Mouse (Mus musculus): ENCODE data around the gene Trp63. TPM values are rescaled to one million over a fixed set of nuclear protein-coding genes. Genes with fewer than 3 reads are reported as not detected.

Trp63 gene
- polyA plus RNA-seq, 1 experiment from 2014 or later = 0.15 TPM

DNA sequence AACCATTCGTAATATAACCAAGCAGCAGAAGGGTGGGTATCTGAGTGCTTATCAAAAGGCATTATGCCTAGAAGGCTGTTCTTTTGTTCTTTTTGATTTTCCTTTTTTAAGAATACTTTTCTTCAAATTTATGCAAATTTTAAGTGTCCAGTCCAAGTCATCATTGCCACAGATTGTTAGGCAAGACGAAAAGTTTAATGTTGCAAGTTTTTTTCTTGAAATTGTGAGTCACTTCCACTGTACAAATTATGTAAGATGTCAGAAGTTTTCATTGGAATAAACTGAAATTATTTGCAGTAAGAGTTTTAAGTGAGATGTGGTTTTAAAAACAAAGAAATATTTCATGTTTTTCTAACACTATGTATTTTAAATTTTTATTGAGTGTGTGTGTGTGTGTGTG is 100.7 kb downstream of the Trp63 start:
- Histone ChIP-seq H3K4me1 (replicated peaks) (no peaks in the 10 kb centered on the region), H3K27ac (no peak overlapping the region), H3K4me3 (replicated peaks) (no peak overlapping the region), H3K9me3 (replicated peaks) (no peaks in the 10 kb centered on the region), H3K27me3 (no peaks in the 10 kb centered on the region), H3K36me3 (no peaks in the 10 kb centered on the region), H3K9ac (no peak overlapping the region), H3K4me2 (no peak overlapping the region)
- 54% methylated on average over 2 of the region's 2 CpGs for WGBS (ENCODE audit: insufficient replicate concordance)
- no peak for ATAC-seq (ENCODE audit: low read depth)
- no peak for DNase-seq

DNA sequence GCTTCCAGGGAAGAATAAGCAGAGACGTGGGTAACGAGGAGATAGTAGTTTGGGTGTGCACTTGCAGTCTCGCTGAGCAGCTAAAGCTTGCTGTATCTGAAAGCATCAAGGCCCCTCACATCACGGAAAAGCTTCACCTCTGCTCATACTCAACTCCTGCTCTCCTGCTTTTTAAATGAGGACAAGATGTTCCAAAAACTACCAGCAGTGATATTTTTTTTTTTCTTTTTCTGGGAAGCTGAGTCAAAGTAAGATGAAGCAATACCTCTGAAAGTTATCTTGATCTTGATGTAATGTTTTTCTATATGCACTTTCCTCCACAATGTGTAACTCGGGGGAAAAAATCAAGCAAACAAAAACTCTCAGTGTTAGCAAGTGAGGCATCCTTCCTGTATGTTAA is 102.9 kb downstream of the Trp63 start:
- no peak for DNase-seq
- no peaks in the 10 kb centered on the region for H3K9me3 ChIP-seq (replicated peaks)
- no peak overlapping the region for H3K27ac ChIP-seq
- WGBS (ENCODE audit: insufficient replicate concordance) = 61% methylated on average over 5 of the region's 5 CpGs
- H3K4me2 ChIP-seq = no peak overlapping the region
- H3K27me3 ChIP-seq = no peaks in the 10 kb centered on the region
- no peaks in the 10 kb centered on the region for H3K4me1 ChIP-seq (replicated peaks)
- H3K4me3 ChIP-seq (replicated peaks) = no peak overlapping the region
- ATAC-seq (ENCODE audit: low read depth) = no peak
- H3K36me3 ChIP-seq = no peaks in the 10 kb centered on the region
- H3K9ac ChIP-seq = no peak overlapping the region

GRCm38 (mm10) chr16:25792640-25793266 is 109.2 kb downstream of the Trp63 start:
- no peak for ATAC-seq (ENCODE audit: low read depth)
- Histone ChIP-seq H3K27ac (no peak overlapping the region), H3K4me1 (replicated peaks) (no peaks in the 10 kb centered on the region), H3K36me3 (no peaks in the 10 kb centered on the region), H3K9me3 (replicated peaks) (no peaks in the 10 kb centered on the region), H3K4me3 (replicated peaks) (no peak overlapping the region), H3K4me2 (no peak overlapping the region), H3K9ac (no peak overlapping the region), H3K27me3 (no peaks in the 10 kb centered on the region)
- no peak for DNase-seq
- WGBS (ENCODE audit: insufficient replicate concordance) = 57% methylated on average over 5 of the region's 5 CpGs

DNA sequence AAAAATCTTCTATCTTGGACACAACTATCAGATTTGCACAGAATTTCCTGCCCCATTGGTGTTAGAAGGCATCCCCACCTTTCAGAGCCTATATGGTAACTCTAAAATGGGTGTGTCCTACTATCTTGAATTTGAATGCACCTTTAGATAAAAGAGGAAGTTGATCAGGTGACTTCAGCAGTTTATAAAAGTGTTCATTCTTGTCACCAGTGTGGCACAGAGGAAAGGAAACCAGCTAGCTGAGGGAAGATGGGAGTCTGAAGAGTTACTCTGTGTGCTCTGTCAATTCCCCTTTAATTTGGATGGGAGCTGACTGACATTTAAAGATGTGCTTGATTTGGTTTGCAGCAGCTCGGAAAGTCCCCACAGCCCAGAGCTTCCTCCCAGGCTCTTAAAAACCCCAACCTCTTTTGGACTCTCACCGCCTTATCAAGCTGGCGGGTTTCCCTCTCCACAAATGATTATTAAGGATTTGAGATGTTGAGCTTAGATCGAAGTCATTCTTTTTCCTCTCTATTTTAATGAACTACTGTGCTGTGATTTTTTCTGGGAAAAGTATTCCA is 114.2 kb downstream of the Trp63 start:
- ATAC-seq (ENCODE audit: low read depth) (no peak), DNase-seq (no peak)
- Histone ChIP-seq H3K27me3 (no peaks in the 10 kb centered on the region), H3K36me3 (no peaks in the 10 kb centered on the region), H3K9ac (no peak overlapping the region), H3K4me2 (no peak overlapping the region), H3K4me3 (replicated peaks) (no peak overlapping the region), H3K4me1 (replicated peaks) (no peaks in the 10 kb centered on the region), H3K9me3 (replicated peaks) (no peaks in the 10 kb centered on the region), H3K27ac (no peak overlapping the region)
- WGBS (ENCODE audit: insufficient replicate concordance) = 59% methylated on average over 4 of the region's 4 CpGs

GRCm38 (mm10) chr16:25799618-25800017 is 116.1 kb downstream of the Trp63 start:
- H3K27me3 ChIP-seq = no peaks in the 10 kb centered on the region
- H3K4me2 ChIP-seq = no peak overlapping the region
- no peak overlapping the region for H3K4me3 ChIP-seq (replicated peaks)
- H3K9me3 ChIP-seq (replicated peaks) = no peaks in the 10 kb centered on the region
- H3K4me1 ChIP-seq (replicated peaks) = no peaks in the 10 kb centered on the region
- no peak for DNase-seq
- no peak overlapping the region for H3K27ac ChIP-seq
- no peaks in the 10 kb centered on the region for H3K36me3 ChIP-seq
- ATAC-seq (ENCODE audit: low read depth) = no peak
- no peak overlapping the region for H3K9ac ChIP-seq

- Histone ChIP-seq H3K9ac (no peak overlapping the region), H3K27ac (no peak overlapping the region), H3K4me2 (no peak overlapping the region), H3K4me1 (replicated peaks) (no peaks in the 10 kb centered on the region), H3K4me3 (replicated peaks) (no peak overlapping the region), H3K9me3 (replicated peaks) (no peaks in the 10 kb centered on the region), H3K27me3 (no peaks in the 10 kb centered on the region), H3K36me3 (no peaks in the 10 kb centered on the region)
- ATAC-seq (ENCODE audit: low read depth) (no peak), DNase-seq (no peak)
- WGBS (ENCODE audit: insufficient replicate concordance) = 51% methylated on average over 3 of the region's 3 CpGs
Measured at GRCm38 (mm10) chr16:25804955-25805354, 121.4 kb downstream of the Trp63 start.

GRCm38 (mm10) chr16:25807116-25807515 is 123.6 kb downstream of the Trp63 start:
- H3K27me3 ChIP-seq = no peaks in the 10 kb centered on the region
- no peaks in the 10 kb centered on the region for H3K4me1 ChIP-seq (replicated peaks)
- DNase-seq = no peak
- H3K4me2 ChIP-seq = no peak overlapping the region
- no peaks in the 10 kb centered on the region for H3K36me3 ChIP-seq
- no peak for ATAC-seq (ENCODE audit: low read depth)
- no peak overlapping the region for H3K4me3 ChIP-seq (replicated peaks)
- H3K27ac ChIP-seq = no peak overlapping the region
- H3K9me3 ChIP-seq (replicated peaks) = no peaks in the 10 kb centered on the region
- H3K9ac ChIP-seq = no peak overlapping the region

- Histone ChIP-seq H3K36me3 (no peaks in the 10 kb centered on the region), H3K27me3 (no peaks in the 10 kb centered on the region), H3K4me3 (replicated peaks) (no peak overlapping the region), H3K27ac (no peak overlapping the region), H3K9ac (no peak overlapping the region), H3K4me2 (no peak overlapping the region), H3K9me3 (replicated peaks) (no peaks in the 10 kb centered on the region), H3K4me1 (replicated peaks) (no peaks in the 10 kb centered on the region)
- no peak for ATAC-seq (ENCODE audit: low read depth)
- no peak for DNase-seq
- WGBS (ENCODE audit: insufficient replicate concordance) = 43% methylated on average over 10 of the region's 10 CpGs
Measured at GRCm38 (mm10) chr16:25817753-25818624, 134.4 kb downstream of the Trp63 start.

- no peak overlapping the region for H3K9ac ChIP-seq
- H3K9me3 ChIP-seq (replicated peaks) = no peaks in the 10 kb centered on the region
- no peaks in the 10 kb centered on the region for H3K27me3 ChIP-seq
- no peaks in the 10 kb centered on the region for H3K4me1 ChIP-seq (replicated peaks)
- H3K36me3 ChIP-seq = no peaks in the 10 kb centered on the region
- no peak overlapping the region for H3K4me2 ChIP-seq
- ATAC-seq (ENCODE audit: low read depth) (no peak), DNase-seq (no peak)
- H3K27ac ChIP-seq = no peak overlapping the region
- no peak overlapping the region for H3K4me3 ChIP-seq (replicated peaks)
- WGBS (ENCODE audit: insufficient replicate concordance) = 50% methylated on average over 7 of the region's 7 CpGs
Measured at GRCm38 (mm10) chr16:25826016-25826415, 142.5 kb downstream of the Trp63 start.

- DNase-seq = no peak
- Histone ChIP-seq H3K4me1 (replicated peaks) (no peaks in the 10 kb centered on the region), H3K9ac (no peak overlapping the region), H3K27me3 (no peaks in the 10 kb centered on the region), H3K27ac (no peak overlapping the region), H3K4me3 (replicated peaks) (no peak overlapping the region), H3K36me3 (no peaks in the 10 kb centered on the region), H3K4me2 (no peak overlapping the region), H3K9me3 (replicated peaks) (no peaks in the 10 kb centered on the region; the same call in 1 of the 2 replicates)
- WGBS (ENCODE audit: insufficient replicate concordance) = 67% methylated on average over 4 of the region's 4 CpGs
- no peak for ATAC-seq (ENCODE audit: low read depth)
Measured at GRCm38 (mm10) chr16:25832576-25832975, 149.0 kb downstream of the Trp63 start.

- Histone ChIP-seq H3K27ac (no peak overlapping the region), H3K4me3 (replicated peaks) (no peak overlapping the region), H3K4me2 (no peak overlapping the region), H3K4me1 (replicated peaks) (no peaks in the 10 kb centered on the region), H3K36me3 (no peaks in the 10 kb centered on the region), H3K9me3 (replicated peaks) (no peaks in the 10 kb centered on the region; the same call in 1 of the 2 replicates), H3K27me3 (no peaks in the 10 kb centered on the region), H3K9ac (no peak overlapping the region)
- ATAC-seq (ENCODE audit: low read depth) (no peak), DNase-seq (no peak)
- 64% methylated on average over 3 of the region's 3 CpGs for WGBS (ENCODE audit: insufficient replicate concordance)
Measured at GRCm38 (mm10) chr16:25835301-25835700, 151.7 kb downstream of the Trp63 start.

- H3K27ac ChIP-seq = no peak overlapping the region
- no peak overlapping the region for H3K4me3 ChIP-seq (replicated peaks)
- H3K9me3 ChIP-seq (replicated peaks) = no peaks in the 10 kb centered on the region; the same call in 1 of the 2 replicates
- no peak for ATAC-seq (ENCODE audit: low read depth)
- no peak overlapping the region for H3K9ac ChIP-seq
- H3K36me3 ChIP-seq = no peaks in the 10 kb centered on the region
- H3K4me1 ChIP-seq (replicated peaks) = no peaks in the 10 kb centered on the region
- WGBS (ENCODE audit: insufficient replicate concordance) = 71% methylated on average over 5 of the region's 5 CpGs
- no peak overlapping the region for H3K4me2 ChIP-seq
- no peak for DNase-seq
- H3K27me3 ChIP-seq = no peaks in the 10 kb centered on the region
Measured at GRCm38 (mm10) chr16:25835723-25836122, 152.2 kb downstream of the Trp63 start.

Measured in liver, embryonic 13.5 days (tissue).